Mouse (Mus musculus): Measurements from ENCODE around the gene Tmem270. TPM values are rescaled to one million over a fixed set of nuclear protein-coding genes. Genes with fewer than 3 reads are reported as not detected.

The Tmem270 gene
- total and polyA plus RNA-seq, 2 experiments, result not detected

DNA sequence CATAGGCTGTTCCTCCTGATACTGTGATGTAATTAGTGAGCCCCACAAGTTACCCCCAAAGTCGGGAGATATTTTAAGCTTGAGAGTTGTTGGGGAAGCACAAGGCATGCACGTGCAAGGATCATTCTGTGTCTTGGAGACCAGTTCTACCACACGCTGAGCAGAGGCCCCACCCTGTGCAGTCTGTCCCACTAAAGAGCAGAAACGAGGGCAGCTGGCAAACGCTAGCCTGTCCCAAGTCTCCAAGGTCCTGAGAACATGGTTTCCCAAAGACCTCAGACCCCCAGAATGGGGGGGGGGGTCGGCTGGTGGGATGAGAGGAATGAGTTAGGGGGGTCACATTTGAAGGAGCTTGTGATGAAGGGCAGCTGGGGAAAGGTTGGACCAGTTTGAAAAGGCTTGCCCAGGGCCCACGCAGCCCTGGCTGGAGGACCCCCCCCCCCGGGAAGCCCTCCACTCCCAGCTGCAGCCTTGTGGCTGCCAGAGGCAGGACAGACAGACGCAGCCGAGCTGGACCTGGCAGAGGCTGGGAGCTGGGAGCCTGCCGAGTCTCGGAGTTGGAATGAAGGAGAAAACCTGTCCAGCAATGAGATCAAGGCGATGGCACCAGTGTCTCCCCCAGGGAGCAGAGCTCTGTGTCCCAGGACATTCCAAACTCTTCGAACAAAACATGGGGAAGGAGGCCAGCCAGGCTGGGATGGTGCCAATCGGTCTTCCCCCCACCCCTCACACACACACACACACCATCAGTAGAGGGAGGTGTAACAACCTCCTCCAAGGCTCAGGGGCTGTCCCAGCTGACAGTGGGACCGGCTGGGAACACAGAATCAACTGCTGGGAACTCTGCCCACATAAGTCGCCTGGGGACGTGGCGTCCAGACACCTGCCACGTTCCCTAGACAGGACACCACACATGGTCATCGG, 32.3 kb downstream of the Tmem270 start:
- no peak overlapping the region for H3K27ac ChIP-seq (replicated peaks; ENCODE audit: insufficient read depth, low read depth, low read length)
- no peak for TF ChIP-seq CTCF (IDR thresholded peaks at IDR 0.05; ENCODE audit: low read depth, low read length)
- no peaks in the 10 kb centered on the region for H3K79me2 ChIP-seq (ENCODE audit: control insufficient read depth, insufficient read depth, low read length)
- WGBS, result 82% methylated on average over 21 of the region's 21 CpGs
- no peak for DNase-seq (ENCODE audit: extremely low read depth, low read depth, low spot score)
- no peaks in the 10 kb centered on the region for H3K36me3 ChIP-seq (ENCODE audit: control insufficient read depth, insufficient read depth, low read length)
- no peak overlapping the region for H3K4me3 ChIP-seq (ENCODE audit: insufficient read depth, low read depth, low read length)
- H3K4me1 ChIP-seq (ENCODE audit: control insufficient read depth, insufficient read depth, low read length), result no peaks in the 10 kb centered on the region
- no peak overlapping the region for H3K9ac ChIP-seq (ENCODE audit: low read depth, low read length)
- no peaks in the 10 kb centered on the region for H3K27me3 ChIP-seq (ENCODE audit: control insufficient read depth, insufficient read depth, low read length)

DNA sequence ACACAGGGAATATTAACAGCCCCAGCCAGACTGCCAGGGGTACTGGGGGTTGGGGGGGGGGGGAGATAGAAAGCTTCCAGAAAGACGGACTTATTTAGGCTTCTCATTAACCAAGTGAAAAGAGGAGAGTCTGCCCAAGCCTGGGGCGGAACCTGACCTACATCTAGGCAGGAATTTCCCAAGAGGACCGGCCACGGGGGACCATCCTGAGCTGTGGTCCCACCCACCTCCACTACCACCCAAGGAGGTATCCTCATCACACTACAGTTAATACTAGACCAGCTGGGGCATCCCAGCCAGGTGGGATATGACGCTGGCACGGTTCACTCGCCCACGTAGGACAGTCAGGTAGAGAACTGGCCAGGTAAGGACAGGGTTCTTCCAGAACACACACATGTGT, 33.5 kb downstream of the Tmem270 start:
- no peak overlapping the region for H3K9ac ChIP-seq (ENCODE audit: low read depth, low read length)
- no peaks in the 10 kb centered on the region for H3K36me3 ChIP-seq (ENCODE audit: control insufficient read depth, insufficient read depth, low read length)
- H3K27ac ChIP-seq (replicated peaks; ENCODE audit: insufficient read depth, low read depth, low read length), result no peak overlapping the region
- H3K4me1 ChIP-seq (ENCODE audit: control insufficient read depth, insufficient read depth, low read length), result no peaks in the 10 kb centered on the region
- H3K27me3 ChIP-seq (ENCODE audit: control insufficient read depth, insufficient read depth, low read length), result no peaks in the 10 kb centered on the region
- H3K4me3 ChIP-seq (ENCODE audit: insufficient read depth, low read depth, low read length), result no peak overlapping the region
- H3K79me2 ChIP-seq (ENCODE audit: control insufficient read depth, insufficient read depth, low read length), result no peaks in the 10 kb centered on the region
- no peak for DNase-seq (ENCODE audit: extremely low read depth, low read depth, low spot score)
- TF ChIP-seq CTCF (IDR thresholded peaks at IDR 0.05; ENCODE audit: low read depth, low read length), result no peak
- 88% methylated on average over 8 of the region's 8 CpGs for WGBS

DNA sequence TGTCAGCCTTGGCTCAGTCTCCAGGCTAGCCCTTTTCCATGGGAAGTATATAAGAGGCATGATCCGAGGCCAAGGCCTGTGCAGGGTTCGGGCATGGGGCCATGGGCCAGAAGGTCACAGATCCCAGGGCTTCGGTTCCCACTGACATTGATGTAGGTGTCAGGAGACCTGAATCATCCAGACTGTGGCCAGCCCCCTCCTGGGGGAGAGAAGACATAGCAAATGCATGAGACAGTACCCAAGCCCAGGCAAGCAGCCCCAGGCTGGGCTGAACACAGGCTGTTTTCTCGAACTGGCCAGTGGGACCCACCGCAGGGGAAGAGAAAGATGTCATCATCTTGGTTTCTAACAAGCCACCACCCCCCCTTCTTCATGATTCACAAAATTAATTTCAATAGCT, 33.9 kb downstream of the Tmem270 start:
- no peaks in the 10 kb centered on the region for H3K27me3 ChIP-seq (ENCODE audit: control insufficient read depth, insufficient read depth, low read length)
- WGBS, result 72% methylated on average over 5 of the region's 5 CpGs
- no peak for DNase-seq (ENCODE audit: extremely low read depth, low read depth, low spot score)
- no peak overlapping the region for H3K27ac ChIP-seq (replicated peaks; ENCODE audit: insufficient read depth, low read depth, low read length)
- H3K9ac ChIP-seq (ENCODE audit: low read depth, low read length), result no peak overlapping the region
- TF ChIP-seq POLR2A (IDR thresholded peaks at IDR 0.05; ENCODE audit: extremely low read depth, insufficient read depth, low read length) (no peak), CTCF (IDR thresholded peaks at IDR 0.05; ENCODE audit: low read depth, low read length) (no peak)
- H3K4me3 ChIP-seq (ENCODE audit: insufficient read depth, low read depth, low read length), result no peak overlapping the region
- H3K79me2 ChIP-seq (ENCODE audit: control insufficient read depth, insufficient read depth, low read length), result no peaks in the 10 kb centered on the region
- H3K4me1 ChIP-seq (ENCODE audit: control insufficient read depth, insufficient read depth, low read length), result no peaks in the 10 kb centered on the region
- no peaks in the 10 kb centered on the region for H3K36me3 ChIP-seq (ENCODE audit: control insufficient read depth, insufficient read depth, low read length)

DNA sequence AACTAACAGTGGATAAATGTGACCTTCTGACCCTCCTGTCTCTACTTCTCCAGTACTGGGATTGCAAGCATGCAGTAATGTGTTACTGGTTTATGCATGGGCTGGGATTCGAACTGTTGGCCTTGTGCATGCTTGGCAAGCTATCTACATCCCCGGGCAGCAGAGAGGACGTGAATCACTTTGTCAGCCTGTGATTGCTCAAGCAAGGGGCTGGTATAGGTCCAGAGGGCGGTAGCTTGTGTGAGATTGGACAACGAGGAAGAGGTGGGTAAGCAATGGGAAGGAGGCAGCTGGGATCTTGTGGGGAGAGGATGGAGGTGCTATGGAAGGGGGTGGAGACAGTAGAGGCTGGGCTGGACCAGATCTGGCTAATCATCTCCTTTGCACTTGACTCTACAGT, 38.0 kb downstream of the Tmem270 start:
- no peak for DNase-seq (ENCODE audit: extremely low read depth, low read depth, low spot score)
- no peaks in the 10 kb centered on the region for H3K27me3 ChIP-seq (ENCODE audit: control insufficient read depth, insufficient read depth, low read length)
- TF ChIP-seq POLR2A (IDR thresholded peaks at IDR 0.05; ENCODE audit: extremely low read depth, insufficient read depth, low read length) (no peak), CTCF (IDR thresholded peaks at IDR 0.05; ENCODE audit: low read depth, low read length) (no peak)
- 52% methylated on average over 5 of the region's 5 CpGs for WGBS
- H3K4me1 ChIP-seq (ENCODE audit: control insufficient read depth, insufficient read depth, low read length), result no peaks in the 10 kb centered on the region
- no peak overlapping the region for H3K9ac ChIP-seq (ENCODE audit: low read depth, low read length)
- H3K79me2 ChIP-seq (ENCODE audit: control insufficient read depth, insufficient read depth, low read length), result no peaks in the 10 kb centered on the region
- H3K27ac ChIP-seq (replicated peaks; ENCODE audit: insufficient read depth, low read depth, low read length), result no peak overlapping the region
- no peak overlapping the region for H3K4me3 ChIP-seq (ENCODE audit: insufficient read depth, low read depth, low read length)
- H3K36me3 ChIP-seq (ENCODE audit: control insufficient read depth, insufficient read depth, low read length), result no peaks in the 10 kb centered on the region

GRCm38 (mm10) chr5:134867320-134868144, 39.0 kb downstream of the Tmem270 start:
- no peaks in the 10 kb centered on the region for H3K27me3 ChIP-seq (ENCODE audit: control insufficient read depth, insufficient read depth, low read length)
- H3K4me1 ChIP-seq (ENCODE audit: control insufficient read depth, insufficient read depth, low read length), result no peaks in the 10 kb centered on the region
- TF ChIP-seq CTCF (IDR thresholded peaks at IDR 0.05; ENCODE audit: low read depth, low read length) (no peak), POLR2A (IDR thresholded peaks at IDR 0.05; ENCODE audit: extremely low read depth, insufficient read depth, low read length) (no peak)
- H3K9ac ChIP-seq (ENCODE audit: low read depth, low read length), result no peak overlapping the region
- no peak overlapping the region for H3K4me3 ChIP-seq (ENCODE audit: insufficient read depth, low read depth, low read length)
- WGBS, result 68% methylated on average over 18 of the region's 18 CpGs
- no peaks in the 10 kb centered on the region for H3K36me3 ChIP-seq (ENCODE audit: control insufficient read depth, insufficient read depth, low read length)
- DNase-seq (ENCODE audit: extremely low read depth, low read depth, low spot score), result no peak
- no peak overlapping the region for H3K27ac ChIP-seq (replicated peaks; ENCODE audit: insufficient read depth, low read depth, low read length)
- no peaks in the 10 kb centered on the region for H3K79me2 ChIP-seq (ENCODE audit: control insufficient read depth, insufficient read depth, low read length)
